Mouse (Mus musculus): ENCODE data around the gene Copa.

- TF ChIP-seq CTCF (IDR thresholded peaks at IDR 0.05; ENCODE audit: low read depth, low read length) = no peak
- TF ChIP-seq POLR2AphosphoS5 (IDR thresholded peaks at IDR 0.05; ENCODE audit: insufficient replicate concordance, low read depth, low read length) = no peak
- no peak for TF ChIP-seq TAL1 (conservative IDR thresholded peaks at IDR 0.05; ENCODE audit: low read depth, low read length)
- no peak for TF ChIP-seq GATA2 (IDR thresholded peaks at IDR 0.05; ENCODE audit: borderline replicate concordance, low read depth, low read length)
- TF ChIP-seq GATA1 (IDR thresholded peaks at IDR 0.05; ENCODE audit: borderline replicate concordance, low read length) = no peak
Observed at GRCm38 (mm10) chr1:172082899-172083445, 643 bp downstream of the Copa start.

All from G1E (cell line).